Mouse (Mus musculus) kidney, adult 9 months (tissue): ENCODE results near the gene Sell.
"Not testable (repeated sequence)": the region's sequence is repeated elsewhere in the genome, so short reads cannot be mapped to it uniquely, and the experiment has no call there.

Source experiments
- DNase-seq: peaks from one replicate; pipeline ENCODE4 v3.0.0; 2022

The Sell gene

GRCm38 (mm10) chr1:164061925-164062324 lies at the start of gene Sell:
Gene Sell (plus strand): TSS chr1:164061982.
- no peak for DNase-seq

GRCm38 (mm10) chr1:164014616-164015015 lies 47.2 kb upstream of the Sell start:
- DNase-seq, result no peak

GRCm38 (mm10) chr1:164018221-164018896 lies 43.4 kb upstream of the Sell start:
- peak; percentile 23 for DNase-seq

GRCm38 (mm10) chr1:164019789-164020188 lies 42.0 kb upstream of the Sell start:
- no peak for DNase-seq

- DNase-seq, result not testable (repeated sequence)
Observed at GRCm38 (mm10) chr1:164020746-164021145, 41.0 kb upstream of the Sell start.

GRCm38 (mm10) chr1:164022106-164022505 lies 39.7 kb upstream of the Sell start:
- not testable (repeated sequence) for DNase-seq

- no peak for DNase-seq
Observed at GRCm38 (mm10) chr1:164025685-164026084, 36.1 kb upstream of the Sell start.

- DNase-seq, result peak; percentile 47
Observed at GRCm38 (mm10) chr1:164027416-164027815, 34.4 kb upstream of the Sell start.

GRCm38 (mm10) chr1:164040385-164041135 lies 21.2 kb upstream of the Sell start:
- no peak for DNase-seq

GRCm38 (mm10) chr1:164043549-164043948 lies 18.2 kb upstream of the Sell start:
- peak; percentile 75 for DNase-seq

- DNase-seq, result no peak
Observed at GRCm38 (mm10) chr1:164047934-164048333, 13.8 kb upstream of the Sell start, which contains the start of gene Sele. Gene Sele (plus strand): TSS chr1:164048234.

- DNase-seq, result no peak
Observed at GRCm38 (mm10) chr1:164053561-164053960, 8.2 kb upstream of the Sell start.

GRCm38 (mm10) chr1:164054800-164055199 lies 7.0 kb upstream of the Sell start:
- DNase-seq, result no peak

- DNase-seq, result no peak
Observed at GRCm38 (mm10) chr1:164060071-164060470, 1.7 kb upstream of the Sell start.

GRCm38 (mm10) chr1:164061278-164061677 lies 504 bp upstream of the Sell start:
- peak; percentile 32 for DNase-seq

GRCm38 (mm10) chr1:164062856-164063255 lies 1.1 kb downstream of the Sell start:
- DNase-seq, result no peak

- DNase-seq, result no peak
Observed at GRCm38 (mm10) chr1:164063745-164064144, 2.0 kb downstream of the Sell start.

- no peak for DNase-seq
Observed at GRCm38 (mm10) chr1:164069261-164069660, 7.5 kb downstream of the Sell start.

- DNase-seq, result no peak
Observed at GRCm38 (mm10) chr1:164070461-164070860, 8.7 kb downstream of the Sell start.

GRCm38 (mm10) chr1:164071111-164071510 lies 9.3 kb downstream of the Sell start:
- no peak for DNase-seq

- no peak for DNase-seq
Observed at GRCm38 (mm10) chr1:164072001-164072400, 10.2 kb downstream of the Sell start.

GRCm38 (mm10) chr1:164073091-164073490 lies 11.3 kb downstream of the Sell start:
- DNase-seq, result no peak

- no peak for DNase-seq
Observed at GRCm38 (mm10) chr1:164073803-164074202, 12.0 kb downstream of the Sell start.

GRCm38 (mm10) chr1:164074606-164075140 lies 12.9 kb downstream of the Sell start:
- DNase-seq, result no peak
